Mouse (Mus musculus): ENCODE measurements at regions not wholly inside any gene's neighbourhood (a gene's known extent, or its start where the extent isn't known, plus 50 kb on each side); places are given as distances from the start of the nearest gene placed in this dataset.

DNA sequence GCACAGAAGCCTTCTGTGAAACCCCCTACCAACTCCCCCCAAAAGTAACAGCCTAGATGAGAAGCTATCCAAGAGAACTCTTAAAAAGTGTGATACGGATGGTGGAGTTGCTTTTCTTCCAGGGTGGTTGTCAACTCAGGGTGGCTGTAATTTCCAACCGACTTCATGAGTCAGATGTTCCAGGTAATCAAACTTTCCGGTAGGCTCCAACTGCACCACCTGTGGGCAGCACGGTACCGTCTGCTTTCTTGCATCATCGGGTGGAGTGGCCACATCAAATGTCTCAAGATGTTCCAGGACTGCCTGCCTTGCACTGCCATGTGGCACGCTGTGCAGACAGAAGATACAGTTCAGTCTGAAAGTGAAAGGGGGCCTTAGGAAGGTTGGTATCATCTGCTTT lies 455.5 kb upstream of the Zic4 start:
- 93% methylated on average over 7 of the region's 7 CpGs for WGBS
- no peak overlapping the region for H3K27ac ChIP-seq (replicated peaks; ENCODE audit: low read depth, low read length)

DNA sequence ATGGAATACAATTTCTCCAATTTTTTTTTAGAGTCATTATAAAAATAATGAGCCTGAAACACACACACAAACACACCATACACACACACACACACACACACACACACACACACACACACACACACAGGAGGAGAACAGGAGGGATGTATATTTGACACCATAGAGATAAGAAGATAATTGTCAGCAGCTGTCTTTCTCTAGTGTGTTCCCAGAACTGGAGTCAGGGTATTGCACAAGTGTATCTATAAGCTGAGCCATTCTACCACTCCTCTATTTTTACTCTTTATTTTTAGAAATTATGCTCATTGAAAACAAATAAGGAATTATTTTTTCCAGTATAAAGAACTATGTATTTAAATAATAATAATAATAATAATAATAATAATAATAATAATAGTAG lies 407.6 kb upstream of the Zic4 start:
- Histone ChIP-seq H3K9me3 (ENCODE audit: control insufficient read depth, low read length) (no peaks in the 10 kb centered on the region), H3K9ac (ENCODE audit: low read length) (no peak overlapping the region), H3K4me3 (ENCODE audit: low read depth, low read length) (no peak overlapping the region), H3K27me3 (ENCODE audit: control insufficient read depth, insufficient read depth, low read length) (no peaks in the 10 kb centered on the region), H3K36me3 (ENCODE audit: control insufficient read depth, insufficient read depth, low read length) (no peaks in the 10 kb centered on the region), H3K4me2 (ENCODE audit: low read depth, severe bottlenecking) (no peak overlapping the region), H3K27ac (replicated peaks; ENCODE audit: low read depth, low read length) (no peak overlapping the region), H3K4me1 (ENCODE audit: control insufficient read depth, insufficient read depth, low read length) (no peaks in the 10 kb centered on the region)
- DNase-seq (ENCODE audit: low spot score) (no peak), ATAC-seq (ENCODE audit: insufficient number of reproducible peaks, low FRiP score, low TSS enrichment, low read depth) (no peak)

More for the DNA sequence above, 455.5 kb upstream of the Zic4 start:
- H3K4me3 ChIP-seq (ENCODE audit: low read depth, low read length), result no peak overlapping the region
- H3K4me1 ChIP-seq (ENCODE audit: control insufficient read depth, insufficient read depth, low read length), result no peaks in the 10 kb centered on the region
- H3K36me3 ChIP-seq (ENCODE audit: control insufficient read depth, insufficient read depth, low read length), result no peaks in the 10 kb centered on the region
- ATAC-seq (ENCODE audit: insufficient number of reproducible peaks, low FRiP score, low TSS enrichment, low read depth) (no peak), DNase-seq (ENCODE audit: low spot score) (no peak)
- H3K27me3 ChIP-seq (ENCODE audit: control insufficient read depth, insufficient read depth, low read length), result no peaks in the 10 kb centered on the region
- H3K4me2 ChIP-seq (ENCODE audit: low read depth, severe bottlenecking), result no peak overlapping the region
- H3K9ac ChIP-seq (ENCODE audit: low read length), result no peak overlapping the region
- no peaks in the 10 kb centered on the region for H3K9me3 ChIP-seq (ENCODE audit: control insufficient read depth, low read length)

DNA sequence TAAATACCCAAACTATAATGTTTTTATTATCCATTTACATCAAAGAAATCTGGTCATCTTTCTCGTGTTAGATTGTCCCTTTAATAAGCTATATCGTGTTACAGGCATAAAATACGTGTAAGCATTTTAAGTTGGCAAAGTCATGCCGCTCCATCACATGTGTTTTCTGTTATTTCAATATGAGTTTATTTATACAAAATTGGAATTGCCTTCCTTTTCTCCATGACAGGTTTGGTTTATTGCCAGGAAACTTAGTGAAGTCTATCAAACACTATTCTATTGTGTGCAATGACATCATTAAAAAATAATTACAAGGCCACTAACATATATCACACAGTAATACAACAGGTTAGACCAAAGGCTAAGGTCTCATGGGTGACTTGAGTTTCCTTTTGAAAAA lies 400.8 kb upstream of the Zic4 start:
- H3K4me3 ChIP-seq (ENCODE audit: low read depth, low read length), result no peak overlapping the region
- ATAC-seq (ENCODE audit: insufficient number of reproducible peaks, low FRiP score, low TSS enrichment, low read depth) (peak; percentile 59; the same call in 1 of the 2 replicates), DNase-seq (ENCODE audit: low spot score) (no peak)
- H3K4me2 ChIP-seq (ENCODE audit: low read depth, severe bottlenecking), result no peak overlapping the region
- no peaks in the 10 kb centered on the region for H3K4me1 ChIP-seq (ENCODE audit: control insufficient read depth, insufficient read depth, low read length)
- WGBS, result 42% methylated on average over 4 of the region's 4 CpGs
- no peaks in the 10 kb centered on the region for H3K36me3 ChIP-seq (ENCODE audit: control insufficient read depth, insufficient read depth, low read length)
- no peak overlapping the region for H3K9ac ChIP-seq (ENCODE audit: low read length)
- H3K9me3 ChIP-seq (ENCODE audit: control insufficient read depth, low read length), result no peaks in the 10 kb centered on the region
- H3K27me3 ChIP-seq (ENCODE audit: control insufficient read depth, insufficient read depth, low read length), result no peaks in the 10 kb centered on the region
- no peak overlapping the region for H3K27ac ChIP-seq (replicated peaks; ENCODE audit: low read depth, low read length)

DNA sequence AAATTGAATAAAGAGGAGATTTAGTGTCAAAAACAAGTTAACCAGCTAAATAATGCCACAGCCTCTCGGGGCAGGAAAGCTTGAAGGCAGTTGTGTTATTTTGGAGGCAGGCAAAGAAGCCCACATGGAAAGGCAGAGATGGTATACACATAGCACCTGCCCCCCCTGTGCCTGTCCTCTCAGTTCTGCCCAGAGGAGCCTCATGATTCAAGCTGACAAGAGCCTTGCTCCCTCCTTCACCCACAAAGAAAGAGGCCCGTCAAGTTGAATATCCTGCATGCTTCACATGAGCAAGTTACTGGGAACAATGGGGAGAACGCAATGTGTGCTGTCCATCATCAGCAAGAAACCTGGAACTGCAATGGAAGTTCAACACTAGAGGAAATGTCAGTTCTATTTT lies 398.2 kb upstream of the Zic4 start:
- Histone ChIP-seq H3K4me2 (ENCODE audit: low read depth, severe bottlenecking) (no peak overlapping the region), H3K4me1 (ENCODE audit: control insufficient read depth, insufficient read depth, low read length) (no peaks in the 10 kb centered on the region), H3K9ac (ENCODE audit: low read length) (no peak overlapping the region), H3K9me3 (ENCODE audit: control insufficient read depth, low read length) (no peaks in the 10 kb centered on the region), H3K4me3 (ENCODE audit: low read depth, low read length) (no peak overlapping the region), H3K27me3 (ENCODE audit: control insufficient read depth, insufficient read depth, low read length) (no peaks in the 10 kb centered on the region), H3K36me3 (ENCODE audit: control insufficient read depth, insufficient read depth, low read length) (no peaks in the 10 kb centered on the region), H3K27ac (replicated peaks; ENCODE audit: low read depth, low read length) (no peak overlapping the region)
- DNase-seq (ENCODE audit: low spot score) (no peak), ATAC-seq (ENCODE audit: insufficient number of reproducible peaks, low FRiP score, low TSS enrichment, low read depth) (no peak)
- WGBS, result 76% methylated on average over 3 of the region's 3 CpGs

DNA sequence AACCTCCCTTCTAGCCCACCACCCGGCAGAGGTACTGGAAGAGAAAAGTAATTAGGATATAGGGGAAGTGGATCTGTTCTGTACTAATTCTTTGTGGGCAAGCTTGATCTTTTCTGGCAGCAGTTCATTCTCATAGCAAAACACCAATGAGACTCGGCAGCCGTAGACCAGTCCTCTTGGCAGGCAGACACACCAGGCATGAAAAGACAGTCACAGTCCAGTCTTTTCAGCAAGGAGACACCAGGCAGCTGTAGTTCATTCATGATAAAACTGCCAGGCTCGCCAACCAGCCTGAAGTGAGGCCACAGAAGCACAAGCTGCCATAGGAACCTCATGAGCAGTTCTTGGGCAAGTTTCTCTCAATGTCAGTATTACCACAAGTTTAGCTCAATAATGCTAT lies 383.5 kb upstream of the Zic4 start:
- Histone ChIP-seq H3K9ac (ENCODE audit: low read length) (no peak overlapping the region), H3K27me3 (ENCODE audit: control insufficient read depth, insufficient read depth, low read length) (no peaks in the 10 kb centered on the region), H3K9me3 (ENCODE audit: control insufficient read depth, low read length) (no peaks in the 10 kb centered on the region), H3K4me2 (ENCODE audit: low read depth, severe bottlenecking) (no peak overlapping the region), H3K27ac (replicated peaks; ENCODE audit: low read depth, low read length) (no peak overlapping the region), H3K4me1 (ENCODE audit: control insufficient read depth, insufficient read depth, low read length) (no peaks in the 10 kb centered on the region), H3K4me3 (ENCODE audit: low read depth, low read length) (no peak overlapping the region), H3K36me3 (ENCODE audit: control insufficient read depth, insufficient read depth, low read length) (no peaks in the 10 kb centered on the region)
- DNase-seq (ENCODE audit: low spot score) (no peak), ATAC-seq (ENCODE audit: insufficient number of reproducible peaks, low FRiP score, low TSS enrichment, low read depth) (no peak)
- WGBS, result 78% methylated on average over 4 of the region's 4 CpGs

DNA sequence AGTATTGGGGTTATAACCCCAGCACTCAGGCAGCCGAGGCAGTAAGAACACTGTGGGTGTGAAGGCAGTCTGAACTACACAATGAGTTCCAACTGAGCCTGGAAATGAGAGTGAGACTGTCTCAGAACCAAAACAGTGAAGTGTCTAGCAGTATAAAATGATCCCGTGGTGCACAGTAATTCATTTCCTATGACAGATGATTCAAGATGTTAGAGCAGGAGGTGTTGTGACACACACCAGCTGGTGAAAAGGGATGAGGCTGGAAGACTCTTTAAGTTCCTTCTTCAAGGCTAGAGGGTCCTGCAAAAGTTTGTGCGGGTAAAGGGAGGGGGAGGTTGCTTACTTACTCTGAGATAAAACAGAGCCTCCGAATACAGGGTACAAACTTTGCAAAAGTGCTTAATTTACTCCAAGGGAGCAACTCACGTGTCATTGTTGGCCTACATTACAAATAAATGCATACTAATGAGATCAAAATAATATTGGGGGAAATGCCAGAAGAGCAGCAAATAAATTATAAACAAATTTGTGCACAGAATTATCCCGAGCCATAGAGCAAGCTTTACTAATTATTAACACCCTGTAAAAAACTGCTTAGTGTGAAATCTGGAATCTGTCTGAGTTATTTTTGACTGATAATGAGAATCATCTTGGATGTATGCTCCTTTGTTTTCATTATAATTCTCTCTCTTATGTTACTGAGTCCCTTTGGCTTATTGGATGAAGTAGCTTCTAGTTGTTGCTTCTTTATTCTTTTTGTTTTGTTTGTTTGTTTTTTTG lies 382.0 kb upstream of the Zic4 start:
- no peaks in the 10 kb centered on the region for H3K4me1 ChIP-seq (ENCODE audit: control insufficient read depth, insufficient read depth, low read length)
- WGBS, result 74% methylated on average over 6 of the region's 6 CpGs
- no peak overlapping the region for H3K27ac ChIP-seq (replicated peaks; ENCODE audit: low read depth, low read length)
- H3K9ac ChIP-seq (ENCODE audit: low read length), result no peak overlapping the region
- no peaks in the 10 kb centered on the region for H3K36me3 ChIP-seq (ENCODE audit: control insufficient read depth, insufficient read depth, low read length)
- H3K9me3 ChIP-seq (ENCODE audit: control insufficient read depth, low read length), result no peaks in the 10 kb centered on the region
- no peak for DNase-seq (ENCODE audit: low spot score)
- H3K4me2 ChIP-seq (ENCODE audit: low read depth, severe bottlenecking), result no peak overlapping the region
- H3K4me3 ChIP-seq (ENCODE audit: low read depth, low read length), result no peak overlapping the region
- H3K27me3 ChIP-seq (ENCODE audit: control insufficient read depth, insufficient read depth, low read length), result no peaks in the 10 kb centered on the region
- ATAC-seq (ENCODE audit: insufficient number of reproducible peaks, low FRiP score, low TSS enrichment, low read depth), result no peak

DNA sequence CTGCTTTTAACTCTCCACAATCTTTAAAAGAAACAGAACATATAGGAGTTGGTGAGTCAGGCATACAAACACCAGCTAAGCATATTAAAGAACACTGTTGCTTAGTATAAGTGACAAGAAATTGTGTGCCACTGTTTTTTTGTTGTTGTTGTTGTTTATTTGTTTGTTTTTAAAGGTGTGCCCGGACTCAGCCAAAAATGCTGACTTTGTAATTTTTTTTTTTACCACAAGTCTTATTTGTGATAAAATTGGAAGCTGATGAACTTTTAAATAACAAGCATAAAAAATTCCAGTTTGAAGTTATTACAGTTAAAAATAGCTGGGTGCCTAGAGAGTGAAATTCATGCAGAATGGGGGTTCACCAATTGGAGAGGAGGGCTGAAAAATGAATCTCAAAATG lies 363.0 kb upstream of the Zic4 start:
- ATAC-seq (ENCODE audit: insufficient number of reproducible peaks, low FRiP score, low TSS enrichment, low read depth), result no peak
- no peak for DNase-seq (ENCODE audit: low spot score)
- H3K9me3 ChIP-seq (ENCODE audit: control insufficient read depth, low read length), result no peaks in the 10 kb centered on the region
- H3K27me3 ChIP-seq (ENCODE audit: control insufficient read depth, insufficient read depth, low read length), result no peaks in the 10 kb centered on the region
- no peaks in the 10 kb centered on the region for H3K36me3 ChIP-seq (ENCODE audit: control insufficient read depth, insufficient read depth, low read length)
- no peak overlapping the region for H3K9ac ChIP-seq (ENCODE audit: low read length)
- no peaks in the 10 kb centered on the region for H3K4me1 ChIP-seq (ENCODE audit: control insufficient read depth, insufficient read depth, low read length)
- WGBS, result 90% methylated on average over 1 of the region's 1 CpGs
- no peak overlapping the region for H3K4me3 ChIP-seq (ENCODE audit: low read depth, low read length)
- H3K4me2 ChIP-seq (ENCODE audit: low read depth, severe bottlenecking), result no peak overlapping the region
- no peak overlapping the region for H3K27ac ChIP-seq (replicated peaks; ENCODE audit: low read depth, low read length)

DNA sequence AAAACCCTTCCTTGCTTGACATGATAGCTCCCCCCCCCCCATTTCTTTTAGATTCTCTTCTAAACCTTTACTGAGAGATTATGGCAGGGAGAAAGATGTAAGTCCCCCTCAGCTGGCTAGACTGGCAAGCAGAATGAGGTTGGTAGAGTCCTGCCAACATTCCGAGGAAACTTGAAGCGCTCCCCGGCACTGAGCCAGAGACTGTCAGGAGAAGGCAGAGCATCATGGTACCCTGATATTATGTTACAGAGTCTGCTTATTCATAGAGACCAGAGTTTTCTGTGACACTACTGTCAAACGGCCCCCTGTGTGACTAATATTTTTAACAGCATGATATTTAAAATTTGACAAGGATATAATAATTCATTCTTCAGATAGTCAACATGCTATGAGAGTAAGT lies 358.0 kb upstream of the Zic4 start:
- ATAC-seq (ENCODE audit: insufficient number of reproducible peaks, low FRiP score, low TSS enrichment, low read depth) (no peak), DNase-seq (ENCODE audit: low spot score) (no peak)
- WGBS, result 75% methylated on average over 4 of the region's 4 CpGs
- no peak overlapping the region for H3K9ac ChIP-seq (ENCODE audit: low read length)
- H3K27ac ChIP-seq (replicated peaks; ENCODE audit: low read depth, low read length), result no peak overlapping the region
- no peaks in the 10 kb centered on the region for H3K27me3 ChIP-seq (ENCODE audit: control insufficient read depth, insufficient read depth, low read length)
- no peak overlapping the region for H3K4me3 ChIP-seq (ENCODE audit: low read depth, low read length)
- H3K4me1 ChIP-seq (ENCODE audit: control insufficient read depth, insufficient read depth, low read length), result no peaks in the 10 kb centered on the region
- H3K36me3 ChIP-seq (ENCODE audit: control insufficient read depth, insufficient read depth, low read length), result no peaks in the 10 kb centered on the region
- H3K4me2 ChIP-seq (ENCODE audit: low read depth, severe bottlenecking), result no peak overlapping the region
- H3K9me3 ChIP-seq (ENCODE audit: control insufficient read depth, low read length), result no peaks in the 10 kb centered on the region

DNA sequence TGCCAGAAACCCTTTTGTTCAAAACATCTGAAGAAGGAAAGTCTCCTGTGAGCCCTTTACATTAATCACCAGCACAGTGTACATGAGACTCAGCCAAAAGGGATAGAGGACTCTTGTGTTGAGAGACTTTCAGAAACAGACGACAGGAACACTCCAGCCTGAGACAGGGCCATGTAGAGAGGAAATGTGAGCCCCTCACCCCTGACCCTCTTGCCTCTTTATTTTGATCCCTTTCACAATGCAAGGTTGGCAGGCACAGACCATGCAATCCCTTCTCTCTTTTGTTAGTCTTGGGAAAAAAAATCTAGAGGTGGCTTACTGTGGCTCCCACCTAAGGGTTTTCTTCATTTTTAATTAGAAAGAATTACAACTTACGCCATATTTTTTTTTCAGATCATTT lies 321.7 kb upstream of the Zic4 start:
- ATAC-seq (ENCODE audit: insufficient number of reproducible peaks, low FRiP score, low TSS enrichment, low read depth) (0 out of 2 replicates have a peak, but pooled peaks have one; percentile 37), DNase-seq (ENCODE audit: low spot score) (peak; percentile 40)
- Histone ChIP-seq H3K9me3 (ENCODE audit: control insufficient read depth, low read length) (no peaks in the 10 kb centered on the region), H3K4me1 (ENCODE audit: control insufficient read depth, insufficient read depth, low read length) (no peaks in the 10 kb centered on the region), H3K4me3 (ENCODE audit: low read depth, low read length) (no peak overlapping the region), H3K9ac (ENCODE audit: low read length) (no peak overlapping the region), H3K27me3 (ENCODE audit: control insufficient read depth, insufficient read depth, low read length) (no peaks in the 10 kb centered on the region), H3K27ac (replicated peaks; ENCODE audit: low read depth, low read length) (no peak overlapping the region), H3K4me2 (ENCODE audit: low read depth, severe bottlenecking) (no peak overlapping the region), H3K36me3 (ENCODE audit: control insufficient read depth, insufficient read depth, low read length) (no peaks in the 10 kb centered on the region)
- WGBS, result 46% methylated on average over 2 of the region's 2 CpGs

Data from limb, embryonic 11.5 days (tissue).